Mouse (Mus musculus): ENCODE measurements around the gene Nat8f5. TPM values are rescaled to one million over a fixed set of nuclear protein-coding genes. Genes with fewer than 3 reads are reported as not detected.
"Not testable (repeated sequence)": the region's sequence is repeated elsewhere in the genome, so short reads cannot be mapped to it uniquely, and the experiment has no call there.

Gene Nat8f5
- polyA plus RNA-seq, 1 experiment: not detected

DNA sequence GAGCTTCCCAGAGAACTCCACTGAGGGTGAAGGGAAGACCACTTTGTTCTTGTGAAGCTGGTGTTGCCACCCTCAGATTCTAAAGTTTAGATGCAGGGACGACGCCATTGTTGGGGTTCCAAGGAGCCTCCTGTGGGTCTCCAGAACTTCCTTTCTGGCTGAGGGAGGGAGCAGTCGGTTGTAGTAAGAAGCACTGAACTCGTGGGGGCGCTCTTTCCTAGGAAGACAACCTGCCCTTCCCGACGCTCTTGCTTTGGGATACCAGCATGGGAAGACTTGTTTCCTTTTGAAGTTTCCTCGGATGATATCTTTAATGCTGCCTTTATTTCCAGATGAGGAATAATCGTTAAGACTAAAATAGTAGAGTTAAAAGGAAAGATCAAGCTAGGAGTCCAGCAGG lies 16.1 kb upstream of the Nat8f5 start:
- peak; percentile 23; the same call in 1 of the 2 replicates for TF ChIP-seq CTCF (IDR thresholded peaks at IDR 0.05; ENCODE audit: insufficient read depth, low read length)
- WGBS: 13% methylated on average over 9 of the region's 9 CpGs
- peak; percentile 72 for DNase-seq

DNA sequence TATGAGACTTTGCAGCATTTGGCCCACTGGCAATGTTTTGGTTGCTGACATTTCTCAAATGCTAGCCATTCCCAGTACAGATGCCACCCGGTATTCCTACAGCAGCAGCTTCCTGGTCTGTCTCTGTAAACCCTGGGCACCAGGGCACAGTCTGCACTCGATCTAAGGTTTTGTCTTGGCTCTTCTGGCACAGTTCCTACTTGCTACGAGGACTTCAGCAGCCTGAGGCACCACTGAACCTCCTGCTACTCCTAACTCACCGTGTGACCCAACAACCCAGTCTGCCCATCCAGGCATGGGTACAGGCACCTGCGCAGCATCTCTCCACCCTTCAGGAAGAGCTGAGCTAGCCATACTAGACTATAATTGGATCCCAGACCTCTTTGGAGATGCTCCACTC lies 15.3 kb upstream of the Nat8f5 start:
- not testable (repeated sequence) for H3K4me1 ChIP-seq (ENCODE audit: control insufficient read depth, insufficient read depth, low read length); DNase-seq; H3K4me3 ChIP-seq (replicated peaks; ENCODE audit: extremely low read depth, low read depth, low read length)
- WGBS: 66% methylated on average over 5 of the region's 5 CpGs

More for the DNA sequence above, 16.1 kb upstream of the Nat8f5 start:
- H3K4me1 ChIP-seq (ENCODE audit: control insufficient read depth, insufficient read depth, low read length); H3K4me3 ChIP-seq (replicated peaks; ENCODE audit: extremely low read depth, low read depth, low read length): not testable (repeated sequence)

DNA sequence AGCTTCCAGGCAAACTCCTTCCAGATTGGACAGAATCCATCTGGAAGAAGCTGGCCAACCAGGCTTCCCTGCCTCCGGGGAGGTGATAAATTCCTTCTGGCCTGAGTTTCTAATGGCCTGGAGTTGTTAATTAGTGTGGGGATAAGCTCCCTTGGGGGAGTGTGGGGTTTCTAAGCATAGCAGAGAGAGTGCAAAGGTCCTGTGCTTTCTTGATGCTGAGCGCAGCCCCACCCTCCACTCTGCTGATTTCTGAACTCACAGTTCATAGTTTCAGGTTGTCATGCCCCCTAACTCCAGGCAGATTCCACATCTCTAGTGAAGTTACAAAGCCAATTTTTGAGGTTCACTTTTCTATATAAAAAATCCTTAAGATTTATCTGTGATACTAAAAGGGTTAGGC lies 14.3 kb upstream of the Nat8f5 start:
- not testable (repeated sequence) for H3K4me1 ChIP-seq (ENCODE audit: control insufficient read depth, insufficient read depth, low read length)

DNA sequence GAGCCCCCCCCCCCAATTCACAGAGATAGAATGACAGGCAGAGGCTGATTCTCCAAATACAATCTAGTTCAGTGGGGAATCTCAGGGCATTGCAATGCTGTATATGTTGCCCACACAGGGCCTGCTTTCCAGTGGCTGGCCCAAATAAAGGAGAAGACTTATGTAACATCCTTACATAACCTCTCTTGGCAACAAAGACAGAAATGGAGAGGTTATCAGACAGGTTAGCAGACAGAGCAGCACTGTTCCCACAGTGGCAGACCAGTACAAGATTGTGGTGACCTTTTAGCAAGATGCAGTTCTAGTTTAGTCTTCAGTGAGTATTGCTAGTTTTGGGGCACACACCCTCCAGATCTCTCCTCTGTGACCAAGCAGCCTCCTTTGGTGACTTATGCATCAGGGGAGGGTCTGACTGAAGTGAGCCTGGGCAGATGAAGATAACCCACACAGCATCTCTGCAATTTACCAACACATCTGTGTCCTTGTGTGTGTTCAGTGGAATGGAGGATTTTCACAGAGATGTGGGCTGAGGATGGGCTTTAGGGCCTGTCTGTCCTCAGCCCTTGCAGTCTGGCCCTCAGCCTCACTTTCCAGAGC lies 13.8 kb upstream of the Nat8f5 start:
- H3K4me3 ChIP-seq (replicated peaks; ENCODE audit: extremely low read depth, low read depth, low read length); H3K4me1 ChIP-seq (ENCODE audit: control insufficient read depth, insufficient read depth, low read length); DNase-seq: not testable (repeated sequence)

More for the DNA sequence above, 14.3 kb upstream of the Nat8f5 start:
- WGBS: 57% methylated on average over 1 of the region's 2 CpGs
- not testable (repeated sequence) for DNase-seq; H3K4me3 ChIP-seq (replicated peaks; ENCODE audit: extremely low read depth, low read depth, low read length)

GRCm38 (mm10) chr6:85831796-85832321 lies 11.1 kb upstream of the Nat8f5 start, which contains the start of gene Nat8:
Gene Nat8 (minus strand): TSS chr6:85832082.
- Histone ChIP-seq H3K4me3 (replicated peaks; ENCODE audit: extremely low read depth, low read depth, low read length) (no peak within 1 kb of the TSS), H3K4me1 (ENCODE audit: control insufficient read depth, insufficient read depth, low read length) (no peaks in the 10 kb centered on the region)
- no peak for DNase-seq
- TF ChIP-seq CTCF (IDR thresholded peaks at IDR 0.05; ENCODE audit: insufficient read depth, low read length) (no peak), POLR2A (IDR thresholded peaks at IDR 0.05; ENCODE audit: borderline replicate concordance, extremely low read depth, low read depth, low read length) (no peak)
- 70% methylated on average over 7 of the region's 7 CpGs for WGBS

- Histone ChIP-seq H3K4me1 (ENCODE audit: control insufficient read depth, insufficient read depth, low read length) (no peaks in the 10 kb centered on the region), H3K4me3 (replicated peaks; ENCODE audit: extremely low read depth, low read depth, low read length) (no peak overlapping the region)
- DNase-seq: no peak
- 59% methylated on average over 1 of the region's 1 CpGs for WGBS
- TF ChIP-seq POLR2A (IDR thresholded peaks at IDR 0.05; ENCODE audit: borderline replicate concordance, extremely low read depth, low read depth, low read length): no peak
- TF ChIP-seq CTCF (IDR thresholded peaks at IDR 0.05; ENCODE audit: insufficient read depth, low read length): no peak
Measured at GRCm38 (mm10) chr6:85829462-85829861, 8.7 kb upstream of the Nat8f5 start.

DNA sequence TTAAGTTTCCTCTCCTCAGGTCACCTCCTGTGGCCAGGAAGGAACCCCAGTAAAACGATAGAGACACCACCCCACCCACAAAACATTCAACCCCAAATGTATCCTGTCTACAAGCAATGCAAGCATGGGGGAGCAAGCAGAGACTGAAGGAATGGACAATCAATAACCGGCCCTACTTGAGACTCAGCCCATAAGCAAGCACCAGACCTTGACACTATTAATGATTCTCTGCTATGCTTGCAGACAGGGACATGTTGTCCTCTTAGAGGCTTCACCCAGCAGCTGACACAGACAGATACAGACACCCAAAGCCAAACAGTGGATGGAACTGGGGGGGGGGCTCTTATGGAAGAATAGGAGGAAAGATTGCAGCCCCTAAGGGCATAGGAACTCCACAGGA lies 5.1 kb upstream of the Nat8f5 start:
- no peaks in the 10 kb centered on the region for H3K4me1 ChIP-seq (ENCODE audit: control insufficient read depth, insufficient read depth, low read length)
- WGBS: 82% methylated on average over 2 of the region's 2 CpGs
- no peak for TF ChIP-seq CTCF (IDR thresholded peaks at IDR 0.05; ENCODE audit: insufficient read depth, low read length)
- TF ChIP-seq POLR2A (IDR thresholded peaks at IDR 0.05; ENCODE audit: borderline replicate concordance, extremely low read depth, low read depth, low read length): no peak

GRCm38 (mm10) chr6:85823382-85824090 lies 2.8 kb upstream of the Nat8f5 start:
- no peak overlapping the region for H3K4me3 ChIP-seq (replicated peaks; ENCODE audit: extremely low read depth, low read depth, low read length)
- DNase-seq: no peak
- no peak for TF ChIP-seq POLR2A (IDR thresholded peaks at IDR 0.05; ENCODE audit: borderline replicate concordance, extremely low read depth, low read depth, low read length)
- no peak for TF ChIP-seq CTCF (IDR thresholded peaks at IDR 0.05; ENCODE audit: insufficient read depth, low read length)
- 58% methylated on average over 1 of the region's 1 CpGs for WGBS
- H3K4me1 ChIP-seq (ENCODE audit: control insufficient read depth, insufficient read depth, low read length): no peaks in the 10 kb centered on the region

More for the DNA sequence above, 5.1 kb upstream of the Nat8f5 start:
- H3K4me3 ChIP-seq (replicated peaks; ENCODE audit: extremely low read depth, low read depth, low read length): no peak overlapping the region
- no peak for DNase-seq

DNA sequence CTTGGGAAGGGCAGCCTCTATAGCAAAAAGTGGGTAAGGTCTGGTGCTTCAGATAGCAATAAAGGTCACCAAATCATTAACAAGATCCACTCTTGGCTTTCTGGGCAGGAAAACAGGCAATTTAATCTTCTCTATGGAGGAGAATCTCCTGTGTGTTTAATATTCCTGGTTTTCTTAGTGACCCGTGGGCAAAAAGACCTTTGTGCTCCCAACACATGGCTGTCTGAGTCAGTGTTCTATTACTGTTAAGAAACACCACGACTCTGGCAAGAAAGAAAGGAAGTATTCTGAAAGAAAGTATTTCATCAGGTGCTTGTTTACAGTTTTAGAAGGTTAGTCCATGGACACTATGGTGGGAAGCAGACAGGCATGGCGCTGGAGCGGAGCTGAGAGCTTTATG lies 1.5 kb upstream of the Nat8f5 start:
- Histone ChIP-seq H3K4me1 (ENCODE audit: control insufficient read depth, insufficient read depth, low read length) (no peaks in the 10 kb centered on the region), H3K4me3 (replicated peaks; ENCODE audit: extremely low read depth, low read depth, low read length) (no peak overlapping the region)
- DNase-seq: no peak
- whole genome bisulfite sequencing: 75% methylated on average over 4 of the region's 4 CpGs
- no peak for TF ChIP-seq POLR2A (IDR thresholded peaks at IDR 0.05; ENCODE audit: borderline replicate concordance, extremely low read depth, low read depth, low read length)
- no peak for TF ChIP-seq CTCF (IDR thresholded peaks at IDR 0.05; ENCODE audit: insufficient read depth, low read length)

GRCm38 (mm10) chr6:85818338-85818737 lies 2.4 kb downstream of the Nat8f5 start:
- WGBS: 45% methylated on average over 1 of the region's 1 CpGs

More at GRCm38 (mm10) chr6:85818338-85818737, 2.4 kb downstream of the Nat8f5 start:
- Histone ChIP-seq H3K4me3 (replicated peaks; ENCODE audit: extremely low read depth, low read depth, low read length) (no peak overlapping the region), H3K4me1 (ENCODE audit: control insufficient read depth, insufficient read depth, low read length) (no peaks in the 10 kb centered on the region)
- no peak for DNase-seq
- TF ChIP-seq CTCF (IDR thresholded peaks at IDR 0.05; ENCODE audit: insufficient read depth, low read length) (no peak), POLR2A (IDR thresholded peaks at IDR 0.05; ENCODE audit: borderline replicate concordance, extremely low read depth, low read depth, low read length) (no peak)
